Mouse (Mus musculus) kidney, postnatal 10 days (tissue): ENCODE measurements around the gene Ryr3.

Experiments
- DNase-seq: peaks from one replicate; pipeline ENCODE4 v3.0.0; 2021; ENCODE audit warnings: mixed read lengths

The Ryr3 gene

GRCm38 (mm10) chr2:113216746-113217461 is at the start of gene Ryr3:
Ryr3 (minus strand) TSS chr2:113217096.
- DNase-seq: peak; percentile 37

- DNase-seq: no peak
These were observed 22.0 kb upstream of the Ryr3 start for GRCm38 (mm10) chr2:113238871-113239270.

- no peak for DNase-seq
These were observed 20.1 kb upstream of the Ryr3 start for GRCm38 (mm10) chr2:113236993-113237392.

GRCm38 (mm10) chr2:113234559-113234958 is 17.7 kb upstream of the Ryr3 start:
- peak; percentile 34 for DNase-seq

- DNase-seq: no peak
These were observed 16.5 kb upstream of the Ryr3 start for GRCm38 (mm10) chr2:113233356-113233755.

GRCm38 (mm10) chr2:113216105-113216745 is 671 bp downstream of the Ryr3 start:
- no peak for DNase-seq

GRCm38 (mm10) chr2:113210023-113210422 is 6.9 kb downstream of the Ryr3 start:
- DNase-seq: no peak

GRCm38 (mm10) chr2:113209263-113209662 is 7.6 kb downstream of the Ryr3 start:
- no peak for DNase-seq

GRCm38 (mm10) chr2:113202857-113203256 is 14.0 kb downstream of the Ryr3 start:
- no peak for DNase-seq

GRCm38 (mm10) chr2:113199030-113199679 is 17.7 kb downstream of the Ryr3 start:
- no peak for DNase-seq

- no peak for DNase-seq
These were observed 29.7 kb downstream of the Ryr3 start for GRCm38 (mm10) chr2:113187158-113187557.

- no peak for DNase-seq
These were observed 35.2 kb downstream of the Ryr3 start for GRCm38 (mm10) chr2:113181701-113182100.

GRCm38 (mm10) chr2:113178047-113178446 is 38.8 kb downstream of the Ryr3 start:
- no peak for DNase-seq

GRCm38 (mm10) chr2:113176337-113176736 is 40.6 kb downstream of the Ryr3 start:
- no peak for DNase-seq

GRCm38 (mm10) chr2:113168096-113168495 is 48.8 kb downstream of the Ryr3 start:
- DNase-seq: no peak

- no peak for DNase-seq
These were observed 55.4 kb downstream of the Ryr3 start for GRCm38 (mm10) chr2:113161494-113161893.

- no peak for DNase-seq
These were observed 79.1 kb downstream of the Ryr3 start for GRCm38 (mm10) chr2:113137766-113138165.

- no peak for DNase-seq
These were observed 93.4 kb downstream of the Ryr3 start for GRCm38 (mm10) chr2:113123476-113123875.

GRCm38 (mm10) chr2:113119080-113119479 is 97.8 kb downstream of the Ryr3 start:
- no peak for DNase-seq

- no peak for DNase-seq
These were observed 100.1 kb downstream of the Ryr3 start for GRCm38 (mm10) chr2:113116788-113117187.

GRCm38 (mm10) chr2:113115897-113116283 is 101.0 kb downstream of the Ryr3 start:
- DNase-seq: no peak

- no peak for DNase-seq
These were observed 101.5 kb downstream of the Ryr3 start for GRCm38 (mm10) chr2:113115248-113115896.

- no peak for DNase-seq
These were observed 112.3 kb downstream of the Ryr3 start for GRCm38 (mm10) chr2:113104609-113105008.
